Mouse (Mus musculus): ENCODE data around the gene Ccdc106. TPM values are rescaled to one million over a fixed set of nuclear protein-coding genes. Genes with fewer than 3 reads are reported as not detected.
"Not testable (repeated sequence)": the region's sequence is repeated elsewhere in the genome, so short reads cannot be mapped to it uniquely, and the experiment has no call there.

The Ccdc106 gene
- total RNA-seq, 2 experiments from 2014 or later = 57.8 to 61.1 TPM

DNA sequence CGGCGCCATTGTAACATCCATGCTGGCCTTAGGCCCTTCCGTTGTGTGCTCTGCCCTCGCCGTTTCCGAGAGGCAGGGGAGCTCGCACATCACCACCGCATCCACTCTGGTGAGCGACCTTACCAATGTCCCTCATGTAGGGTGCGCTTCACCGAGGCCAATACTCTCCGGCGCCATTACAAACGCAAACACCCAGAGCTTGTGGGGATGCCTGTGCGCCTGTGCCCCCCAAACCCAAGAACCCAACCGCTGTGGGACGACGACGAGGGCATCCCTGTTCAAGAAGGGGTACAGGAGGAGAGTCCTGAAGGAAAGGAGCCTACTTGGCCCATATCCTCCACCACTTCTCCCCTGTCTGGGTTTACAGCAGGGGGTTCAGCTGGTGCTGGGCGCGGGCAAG is 2.4 kb upstream of the Ccdc106 start:
- Histone ChIP-seq H3K4me3 (no peak overlapping the region), H3K27ac (no peak overlapping the region)
- no peak for TF ChIP-seq CTCF (conservative IDR thresholded peaks at IDR 0.05)
- no peak for DNase-seq (ENCODE audit: low spot score in 2 of 2)

DNA sequence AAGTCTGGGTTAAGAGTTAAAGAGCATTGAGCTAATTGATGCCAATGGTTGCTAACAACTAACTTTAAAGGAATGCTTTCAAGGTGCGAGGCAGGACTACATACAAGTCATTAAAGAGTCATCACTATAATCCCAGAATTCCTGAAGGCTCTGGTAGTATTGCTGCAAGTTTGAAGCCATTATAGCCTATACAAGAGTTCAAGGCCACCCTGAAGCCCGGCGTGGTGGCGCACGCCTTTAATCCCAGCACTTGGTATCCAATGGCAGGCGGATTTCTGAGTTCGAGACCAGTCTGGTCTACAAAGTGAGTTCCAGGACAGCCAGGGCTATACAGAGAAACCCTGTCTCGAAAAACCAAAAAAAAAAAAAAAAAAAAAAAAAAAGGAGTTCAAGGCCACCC is 777 bp upstream of the Ccdc106 start:
- Histone ChIP-seq H3K4me3 (peak overlapping the region; percentile 92), H3K27ac (peak overlapping the region; percentile 96)

GRCm38 (mm10) chr7:5020685-5021084 is 332 bp downstream of the Ccdc106 start:
- TF ChIP-seq CTCF (conservative IDR thresholded peaks at IDR 0.05) = no peak
- peak overlapping the region; percentile 96 for H3K27ac ChIP-seq

More for the DNA sequence above, 777 bp upstream of the Ccdc106 start:
- DNase-seq (ENCODE audit: low spot score in 2 of 2) = not testable (repeated sequence)

GRCm38 (mm10) chr7:5021197-5021596 is 844 bp downstream of the Ccdc106 start:
- Histone ChIP-seq H3K4me3 (peak overlapping the region; percentile 92), H3K27ac (peak overlapping the region; percentile 96)
- TF ChIP-seq CTCF (conservative IDR thresholded peaks at IDR 0.05) = no peak
- DNase-seq (ENCODE audit: low spot score in 2 of 2) = no peak

More at GRCm38 (mm10) chr7:5020685-5021084, 332 bp downstream of the Ccdc106 start:
- H3K4me3 ChIP-seq = peak overlapping the region; percentile 92
- DNase-seq (ENCODE audit: low spot score in 2 of 2) = no peak

DNA sequence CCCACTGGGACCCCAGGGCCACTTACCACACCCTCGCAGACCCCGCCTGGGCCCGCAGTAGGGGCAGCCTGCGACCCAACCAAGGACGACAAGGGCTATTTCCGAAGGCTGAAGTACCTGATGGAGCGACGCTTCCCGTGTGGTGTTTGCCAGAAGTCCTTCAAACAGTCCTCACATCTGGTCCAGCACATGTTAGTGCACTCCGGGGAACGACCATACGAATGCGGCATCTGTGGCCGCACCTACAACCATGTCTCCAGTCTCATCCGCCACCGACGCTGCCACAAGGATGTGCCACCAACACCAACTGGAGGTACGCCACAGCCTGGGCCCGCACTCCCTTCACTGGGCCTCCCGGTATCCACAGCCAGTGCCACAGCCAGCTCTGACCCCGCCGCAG is 9.2 kb downstream of the Ccdc106 start:
- no peak for DNase-seq (ENCODE audit: low spot score in 2 of 2)
- Histone ChIP-seq H3K4me3 (no peak overlapping the region), H3K27ac (no peak overlapping the region)
- no peak for TF ChIP-seq CTCF (conservative IDR thresholded peaks at IDR 0.05)

- TF ChIP-seq CTCF (conservative IDR thresholded peaks at IDR 0.05) = no peak
- Histone ChIP-seq H3K4me3 (no peak overlapping the region), H3K27ac (no peak overlapping the region)
- no peak for DNase-seq (ENCODE audit: low spot score in 2 of 2)
Observed at GRCm38 (mm10) chr7:5029946-5030345, 9.6 kb downstream of the Ccdc106 start.

- H3K4me3 ChIP-seq = no peak overlapping the region
- no peak for TF ChIP-seq CTCF (conservative IDR thresholded peaks at IDR 0.05)
- H3K27ac ChIP-seq = no peak overlapping the region
- no peak for DNase-seq (ENCODE audit: low spot score in 2 of 2)
Observed at GRCm38 (mm10) chr7:5030554-5031275, 10.4 kb downstream of the Ccdc106 start.

DNA sequence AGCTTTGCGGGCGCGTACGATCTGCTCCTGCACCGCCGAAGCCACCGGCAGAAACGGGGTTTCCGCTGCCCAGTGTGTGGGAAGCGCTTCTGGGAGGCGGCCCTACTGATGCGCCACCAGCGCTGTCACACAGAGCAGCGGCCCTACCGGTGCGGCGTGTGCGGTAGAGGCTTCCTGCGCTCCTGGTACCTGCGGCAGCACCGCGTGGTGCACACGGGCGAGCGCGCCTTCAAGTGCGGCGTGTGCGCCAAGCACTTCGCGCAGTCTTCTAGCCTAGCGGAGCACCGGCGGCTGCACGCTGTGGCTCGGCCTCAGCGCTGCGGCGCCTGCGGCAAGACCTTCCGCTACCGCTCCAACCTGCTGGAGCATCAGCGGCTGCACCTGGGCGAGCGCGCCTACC is 11.1 kb downstream of the Ccdc106 start:
- Histone ChIP-seq H3K4me3 (no peak overlapping the region), H3K27ac (no peak overlapping the region)
- TF ChIP-seq CTCF (conservative IDR thresholded peaks at IDR 0.05) = no peak
- no peak for DNase-seq (ENCODE audit: low spot score in 2 of 2)

GRCm38 (mm10) chr7:5033818-5034217 is 13.5 kb downstream of the Ccdc106 start, which contains the start of gene 4632433K11Rik:
TSS of gene 4632433K11Rik (plus strand) at chr7:5034118.
- no peak within 1 kb of the TSS for H3K4me3 ChIP-seq
- no peak for TF ChIP-seq CTCF (conservative IDR thresholded peaks at IDR 0.05)
- no peak for DNase-seq (ENCODE audit: low spot score in 2 of 2)
- no peak within 1 kb of the TSS for H3K27ac ChIP-seq

GRCm38 (mm10) chr7:5035628-5036027 is 15.3 kb downstream of the Ccdc106 start:
- no peak for TF ChIP-seq CTCF (conservative IDR thresholded peaks at IDR 0.05)
- Histone ChIP-seq H3K27ac (no peak overlapping the region), H3K4me3 (no peak overlapping the region)
- DNase-seq (ENCODE audit: low spot score in 2 of 2) = no peak

- no peak overlapping the region for H3K27ac ChIP-seq
- no peak overlapping the region for H3K4me3 ChIP-seq
- no peak for TF ChIP-seq CTCF (conservative IDR thresholded peaks at IDR 0.05)
- no peak for DNase-seq (ENCODE audit: low spot score in 2 of 2)
Observed at GRCm38 (mm10) chr7:5036136-5036535, 15.8 kb downstream of the Ccdc106 start.

GRCm38 (mm10) chr7:5037026-5037425 is 16.7 kb downstream of the Ccdc106 start:
- no peak overlapping the region for H3K4me3 ChIP-seq
- no peak for TF ChIP-seq CTCF (conservative IDR thresholded peaks at IDR 0.05)
- no peak for DNase-seq (ENCODE audit: low spot score in 2 of 2)
- H3K27ac ChIP-seq = no peak overlapping the region

DNA sequence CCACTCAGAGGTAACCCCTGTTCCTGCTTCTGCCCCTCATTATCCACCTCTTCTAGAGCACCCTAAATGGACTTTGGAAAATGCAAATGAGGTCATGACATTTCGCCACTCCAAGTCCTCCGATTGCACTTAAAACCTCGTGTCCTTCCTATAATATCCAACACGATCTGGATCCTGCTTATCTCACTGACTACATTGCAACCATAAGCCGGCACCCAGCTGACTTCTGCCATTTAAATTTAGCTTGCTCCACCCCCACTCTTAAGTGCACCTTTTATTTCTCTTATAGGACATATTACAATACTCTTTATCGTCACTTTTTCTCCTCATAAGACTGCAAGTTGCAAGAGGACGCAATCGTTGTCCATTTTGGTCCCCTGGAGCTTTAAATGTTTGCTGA is 17.1 kb downstream of the Ccdc106 start:
- Histone ChIP-seq H3K27ac (peak overlapping the region; percentile 99), H3K4me3 (peak overlapping the region; percentile 76)
- no peak for TF ChIP-seq CTCF (conservative IDR thresholded peaks at IDR 0.05)
- DNase-seq (ENCODE audit: low spot score in 2 of 2) = no peak

GRCm38 (mm10) chr7:5038109-5038732 is 17.9 kb downstream of the Ccdc106 start, which contains the start of gene Zfp784:
TSS of gene Zfp784 (minus strand) at chr7:5038446.
- no peak for TF ChIP-seq CTCF (conservative IDR thresholded peaks at IDR 0.05)
- H3K4me3 ChIP-seq = peak within 1 kb of the TSS; percentile 76
- DNase-seq (ENCODE audit: low spot score in 2 of 2) = peak; percentile 89 to 90
- peak within 1 kb of the TSS; percentile 99 for H3K27ac ChIP-seq

Data from layer of hippocampus, adult 2 months (tissue).